Mouse (Mus musculus): ENCODE measurements around the gene Col8a2.
A peak's percentile ranks its signal among the peaks of the same experiment; 100 is the strongest.

Gene Col8a2

GRCm38 (mm10) chr4:126260520-126261201, 25.9 kb upstream of the Col8a2 start:
- peak; percentile 51 to 61 for DNase-seq (ENCODE audit: low spot score in 2 of 2)

- no peak for DNase-seq (ENCODE audit: low spot score in 2 of 2)
Measured at GRCm38 (mm10) chr4:126261266-126261665, 25.3 kb upstream of the Col8a2 start.

GRCm38 (mm10) chr4:126261675-126262074, 24.9 kb upstream of the Col8a2 start:
- no peak for DNase-seq (ENCODE audit: low spot score in 2 of 2)

- peak; percentile 97 to 99 for DNase-seq (ENCODE audit: low spot score in 2 of 2)
Measured at GRCm38 (mm10) chr4:126262119-126262807, 24.3 kb upstream of the Col8a2 start, which contains the start of gene Trappc3. Gene Trappc3, plus strand, starts transcription at chr4:126262325.

GRCm38 (mm10) chr4:126269292-126269691, 17.3 kb upstream of the Col8a2 start:
- DNase-seq (ENCODE audit: low spot score in 2 of 2), result no peak

GRCm38 (mm10) chr4:126273753-126274152, 12.8 kb upstream of the Col8a2 start:
- no peak for DNase-seq (ENCODE audit: low spot score in 2 of 2)

GRCm38 (mm10) chr4:126275081-126275480, 11.5 kb upstream of the Col8a2 start:
- no peak for DNase-seq (ENCODE audit: low spot score in 2 of 2)

GRCm38 (mm10) chr4:126275681-126276131, 10.9 kb upstream of the Col8a2 start:
- no peak for DNase-seq (ENCODE audit: low spot score in 2 of 2)

- DNase-seq (ENCODE audit: low spot score in 2 of 2), result no peak
Measured at GRCm38 (mm10) chr4:126277906-126278564, 8.6 kb upstream of the Col8a2 start.

GRCm38 (mm10) chr4:126278565-126278915, 8.1 kb upstream of the Col8a2 start:
- no peak for DNase-seq (ENCODE audit: low spot score in 2 of 2)

- DNase-seq (ENCODE audit: low spot score in 2 of 2), result no peak
Measured at GRCm38 (mm10) chr4:126278961-126279360, 7.6 kb upstream of the Col8a2 start.

GRCm38 (mm10) chr4:126281706-126282105, 4.9 kb upstream of the Col8a2 start:
- no peak for DNase-seq (ENCODE audit: low spot score in 2 of 2)

GRCm38 (mm10) chr4:126283582-126283981, 3.0 kb upstream of the Col8a2 start:
- DNase-seq (ENCODE audit: low spot score in 2 of 2), result no peak

- no peak for DNase-seq (ENCODE audit: low spot score in 2 of 2)
Measured at GRCm38 (mm10) chr4:126287302-126287995, 856 bp downstream of the Col8a2 start.

GRCm38 (mm10) chr4:126288085-126288666, 1.6 kb downstream of the Col8a2 start:
- no peak for DNase-seq (ENCODE audit: low spot score in 2 of 2)

- no peak for DNase-seq (ENCODE audit: low spot score in 2 of 2)
Measured at GRCm38 (mm10) chr4:126290314-126290713, 3.7 kb downstream of the Col8a2 start.

GRCm38 (mm10) chr4:126291196-126291595, 4.6 kb downstream of the Col8a2 start:
- DNase-seq (ENCODE audit: low spot score in 2 of 2), result no peak

- DNase-seq (ENCODE audit: low spot score in 2 of 2), result no peak
Measured at GRCm38 (mm10) chr4:126295152-126295551, 8.6 kb downstream of the Col8a2 start.

GRCm38 (mm10) chr4:126295937-126296336, 9.3 kb downstream of the Col8a2 start:
- no peak for DNase-seq (ENCODE audit: low spot score in 2 of 2)

GRCm38 (mm10) chr4:126296617-126297101, 10.1 kb downstream of the Col8a2 start:
- DNase-seq (ENCODE audit: low spot score in 2 of 2), result no peak

GRCm38 (mm10) chr4:126300916-126301583, 14.5 kb downstream of the Col8a2 start:
- no peak for DNase-seq (ENCODE audit: low spot score in 2 of 2)

All from spleen, postnatal 14 days (tissue).